In genomic region chr12:50698613-50699442, GRCm38 (mm10) we compare ENCODE assay signal across 12 mouse cellular contexts. TPM values are rescaled to one million over a fixed set of nuclear protein-coding genes. Genes with fewer than 3 reads are reported as not detected.
A peak's percentile ranks its signal among the peaks of the same experiment; 100 is the strongest.
DNase-seq lines count a peak whose midpoint lies in the region; ATAC-seq lines count a peak whose summit lies in the region.
"Had no signal": no experiment of that assay in that cellular context is flagged by ENCODE, and none has a peak within 500 bp of the region (broad histone marks: within the 10 kb centered on the region; RNA-seq: fewer than 3 reads in every experiment).

No protein-coding gene starts in this region.

- no peak overlapping the region for H3K9ac ChIP-seq in midbrain, embryonic 11.5 days (ENCODE audit: low read length)
- H3K9ac ChIP-seq in midbrain, embryonic 13.5 days (replicated peaks), result no peak overlapping the region
- H3K9ac ChIP-seq: embryonic facial prominence, embryonic 12.5 days; limb, embryonic 12.5 days had no signal

- no peaks in the 10 kb centered on the region for H3K27me3 ChIP-seq in midbrain, embryonic 11.5 days (ENCODE audit: control insufficient read depth, insufficient read depth, low read length)
- no peaks in the 10 kb centered on the region for H3K27me3 ChIP-seq in midbrain, embryonic 13.5 days
- H3K27me3 ChIP-seq: embryonic facial prominence, embryonic 12.5 days; limb, embryonic 12.5 days had no signal

- 64% methylated on average over 5 of the region's 5 CpGs for WGBS in midbrain, embryonic 11.5 days
- WGBS in midbrain, embryonic 13.5 days, result 60% methylated on average over 5 of the region's 5 CpGs

- H3K9me3 ChIP-seq in midbrain, embryonic 11.5 days (ENCODE audit: control insufficient read depth, low read length), result no peaks in the 10 kb centered on the region
- no peaks in the 10 kb centered on the region for H3K9me3 ChIP-seq in midbrain, embryonic 13.5 days
- H3K9me3 ChIP-seq: embryonic facial prominence, embryonic 12.5 days; limb, embryonic 12.5 days had no signal

- H3K4me1 ChIP-seq in midbrain, embryonic 11.5 days (ENCODE audit: control insufficient read depth, insufficient read depth, low read length), result no peaks in the 10 kb centered on the region
- H3K4me1 ChIP-seq in midbrain, embryonic 13.5 days (replicated peaks), result peaks cover 4% of the 10 kb centered on the region; the same call in 1 of the 2 replicates
- H3K4me1 ChIP-seq: limb, embryonic 12.5 days had no signal

- H3K4me3 ChIP-seq in midbrain, embryonic 11.5 days (ENCODE audit: low read depth, low read length), result no peak overlapping the region
- no peak overlapping the region for H3K4me3 ChIP-seq in midbrain, embryonic 13.5 days (replicated peaks)
- H3K4me3 ChIP-seq: embryonic facial prominence, embryonic 12.5 days; limb, embryonic 12.5 days had no signal

- 0 out of 2 replicates have a peak, but pooled peaks have one; percentile 50 for ATAC-seq in midbrain, embryonic 11.5 days (ENCODE audit: low FRiP score)
- no peak for ATAC-seq in midbrain, embryonic 13.5 days
- no peak for ATAC-seq in monocyte, adult 5-6 weeks (replicated peaks; ENCODE audit: insufficient number of reproducible peaks, low FRiP score, low TSS enrichment, poor library complexity, severe bottlenecking)

- H3K36me3 ChIP-seq in midbrain, embryonic 11.5 days (ENCODE audit: control insufficient read depth, insufficient read depth, low read length), result no peaks in the 10 kb centered on the region
- H3K36me3 ChIP-seq in midbrain, embryonic 13.5 days, result no peaks in the 10 kb centered on the region
- H3K36me3 ChIP-seq: embryonic facial prominence, embryonic 12.5 days; limb, embryonic 12.5 days had no signal

- no peak overlapping the region for H3K27ac ChIP-seq in midbrain, embryonic 11.5 days (ENCODE audit: low read depth, low read length)
- H3K27ac ChIP-seq in midbrain, embryonic 13.5 days, result no peak overlapping the region
- H3K27ac ChIP-seq: embryonic facial prominence, embryonic 12.5 days; limb, embryonic 12.5 days had no signal

- H3K4me2 ChIP-seq in midbrain, embryonic 11.5 days, result no peak overlapping the region
- H3K4me2 ChIP-seq in midbrain, embryonic 13.5 days (replicated peaks), result no peak overlapping the region
- H3K4me2 ChIP-seq: embryonic facial prominence, embryonic 12.5 days; limb, embryonic 12.5 days had no signal

- peak; percentile 13 for DNase-seq in adrenal gland, adult 2 months
- no peak for DNase-seq in adrenal gland, postnatal 4 days (ENCODE audit: low spot score in 2 of 2)
- no peak for DNase-seq in midbrain, embryonic 11.5 days (ENCODE audit: low spot score, missing footprints)
- DNase-seq in layer of hippocampus, postnatal 10 days (ENCODE audit: low spot score in 2 of 2), result peak; percentile 14 to 26
- DNase-seq in retina, embryonic 14.5 days (ENCODE audit: low spot score), result peak; percentile 45
- no peak for DNase-seq in liver
- DNase-seq: spleen, adult 18-20 months had no signal

RNA-seq across cellular contexts. Expression of gene Prkd1, which starts 49.9 kb away (rescaled TPM):
- total RNA-seq in adrenal gland, adult 2 months (2021), result 10 to 100 TPM; 14.4 to 14.8 TPM
- 3.5 and 5.0 TPM in 2 replicates for polyA plus RNA-seq in adrenal gland, adult 2 months (2012; rRNA removed)
- total RNA-seq in adrenal gland, postnatal 4 days (2021), result 10 to 100 TPM; 19.0 to 20.2 TPM
- 4.4 and 4.5 TPM in 2 replicates for polyA plus RNA-seq in midbrain, embryonic 11.5 days (2014; fragmentation: Nextera tagmentation; extraction: Ambion mirVana)
- polyA plus RNA-seq in midbrain, embryonic 13.5 days (2015; fragmentation: Nextera tagmentation; extraction: Ambion mirVana), result 2.3 and 2.5 TPM in 2 replicates
- 10 to 100 TPM; 15.9 to 17.4 TPM for total RNA-seq in layer of hippocampus, postnatal 10 days (2021)
- total RNA-seq in monocyte, adult 5-6 weeks (2017), result not detected in 3 replicates
- total RNA-seq: granulocyte monocyte progenitor cell, adult 5-6 weeks had no signal

Comparison
In these comparisons a context has a peak if more than half of its experiments do, and no peak if none do; other contexts are left out.
1. DNase-seq: peak in adrenal gland, adult 2 months (single experiment), layer of hippocampus, postnatal 10 days (2 of 2) and retina, embryonic 14.5 days (single experiment); none in adrenal gland, postnatal 4 days (0 of 2), midbrain, embryonic 11.5 days (single experiment) and liver (single experiment).
2. RNA of gene Prkd1, which starts 49.9 kb away (total RNA-seq): 19.0 to 20.2 TPM in adrenal gland, postnatal 4 days, 15.9 to 17.4 TPM in layer of hippocampus, postnatal 10 days and 14.4 to 14.8 TPM in adrenal gland, adult 2 months; not detected in monocyte, adult 5-6 weeks; every median in the first group is over 10 times any median in the second.